Mouse (Mus musculus) left cerebral cortex, adult 8-10 months (tissue): ENCODE measurements at regions not wholly inside any gene's neighbourhood (a gene's known extent, or its start where the extent isn't known, plus 50 kb on each side); places are given as distances from the start of the nearest gene placed in this dataset.

ENCODE experiments used
- DNase-seq, 2 experiments: peaks; one replicate each; pipeline ENCODE4 v3.0.0; 2022; ENCODE audit warnings: low spot score in 2 of 2

GRCm38 (mm10) chr1:61316736-61317135 is 321.9 kb upstream of the Pard3b start:
- DNase-seq = no peak

GRCm38 (mm10) chr1:61318042-61318441 is 320.6 kb upstream of the Pard3b start:
- no peak for DNase-seq

GRCm38 (mm10) chr1:61321513-61322145 is 317.0 kb upstream of the Pard3b start:
- no peak for DNase-seq

- DNase-seq = no peak
Observed at GRCm38 (mm10) chr1:61331456-61331855, 307.2 kb upstream of the Pard3b start.

DNA sequence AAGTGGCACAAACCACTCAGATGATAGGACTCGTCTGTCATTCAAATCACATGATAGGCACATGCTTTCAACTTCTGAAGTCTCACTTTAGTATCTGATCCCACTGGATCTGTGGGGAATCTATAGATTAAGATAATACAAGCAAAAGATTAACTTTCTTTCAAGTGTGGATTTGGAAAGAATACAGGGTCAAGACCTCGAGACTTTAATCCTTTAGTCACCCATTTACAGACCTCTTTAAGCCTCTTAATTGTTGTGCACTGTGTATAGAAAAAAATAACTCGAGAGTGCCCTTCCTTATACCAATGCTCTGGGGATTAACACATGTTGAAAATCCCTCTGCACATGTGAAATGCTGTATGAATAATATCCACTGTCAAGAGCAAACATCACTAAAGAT is 306.7 kb upstream of the Pard3b start:
- DNase-seq = no peak

DNA sequence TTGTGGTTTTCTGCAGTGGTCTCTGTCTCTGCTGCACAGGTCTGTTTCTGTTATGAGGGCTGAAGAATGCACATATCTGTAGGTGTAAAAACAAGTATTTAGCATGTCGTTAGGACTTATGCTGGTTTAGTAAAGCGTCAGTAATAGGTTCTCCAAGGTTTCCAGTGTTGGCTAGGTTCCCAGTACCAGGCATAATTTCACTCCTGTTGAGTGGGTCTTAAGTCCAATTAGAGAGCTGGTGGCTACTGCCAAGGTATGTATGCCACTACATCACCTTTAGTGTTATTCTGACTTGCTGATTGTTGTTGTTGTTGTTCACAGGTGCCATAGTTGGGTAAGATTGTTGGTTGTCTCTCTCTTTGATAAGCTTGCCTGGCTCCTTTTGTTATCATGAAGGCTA is 302.3 kb upstream of the Pard3b start:
- DNase-seq = no peak

- no peak for DNase-seq
Observed at GRCm38 (mm10) chr1:61352921-61353320, 285.7 kb upstream of the Pard3b start.

GRCm38 (mm10) chr1:61353481-61353880 is 285.1 kb upstream of the Pard3b start:
- no peak for DNase-seq

- no peak for DNase-seq
Observed at GRCm38 (mm10) chr1:61355241-61355640, 283.4 kb upstream of the Pard3b start.

GRCm38 (mm10) chr1:61359011-61359930 is 279.4 kb upstream of the Pard3b start:
- no peak for DNase-seq

DNA sequence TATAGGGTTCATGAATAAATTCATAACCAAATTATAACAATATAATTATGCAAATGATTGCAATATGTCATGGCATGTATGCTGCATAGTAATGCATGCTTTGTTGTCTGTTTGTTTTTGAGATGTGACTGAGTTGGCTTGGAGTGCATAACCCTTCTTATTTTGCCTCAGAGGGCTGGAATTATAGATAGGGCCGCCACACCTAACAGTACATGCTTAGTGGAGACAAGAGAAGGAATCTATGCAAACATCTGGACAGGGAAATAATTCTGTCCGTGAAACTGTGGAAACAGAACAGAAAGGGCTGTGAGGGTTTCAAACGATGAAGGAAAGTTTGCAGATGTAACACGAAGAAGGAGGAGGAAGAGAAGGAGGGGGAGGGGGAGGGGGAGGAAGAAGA is 266.0 kb upstream of the Pard3b start:
- DNase-seq = no peak

DNA sequence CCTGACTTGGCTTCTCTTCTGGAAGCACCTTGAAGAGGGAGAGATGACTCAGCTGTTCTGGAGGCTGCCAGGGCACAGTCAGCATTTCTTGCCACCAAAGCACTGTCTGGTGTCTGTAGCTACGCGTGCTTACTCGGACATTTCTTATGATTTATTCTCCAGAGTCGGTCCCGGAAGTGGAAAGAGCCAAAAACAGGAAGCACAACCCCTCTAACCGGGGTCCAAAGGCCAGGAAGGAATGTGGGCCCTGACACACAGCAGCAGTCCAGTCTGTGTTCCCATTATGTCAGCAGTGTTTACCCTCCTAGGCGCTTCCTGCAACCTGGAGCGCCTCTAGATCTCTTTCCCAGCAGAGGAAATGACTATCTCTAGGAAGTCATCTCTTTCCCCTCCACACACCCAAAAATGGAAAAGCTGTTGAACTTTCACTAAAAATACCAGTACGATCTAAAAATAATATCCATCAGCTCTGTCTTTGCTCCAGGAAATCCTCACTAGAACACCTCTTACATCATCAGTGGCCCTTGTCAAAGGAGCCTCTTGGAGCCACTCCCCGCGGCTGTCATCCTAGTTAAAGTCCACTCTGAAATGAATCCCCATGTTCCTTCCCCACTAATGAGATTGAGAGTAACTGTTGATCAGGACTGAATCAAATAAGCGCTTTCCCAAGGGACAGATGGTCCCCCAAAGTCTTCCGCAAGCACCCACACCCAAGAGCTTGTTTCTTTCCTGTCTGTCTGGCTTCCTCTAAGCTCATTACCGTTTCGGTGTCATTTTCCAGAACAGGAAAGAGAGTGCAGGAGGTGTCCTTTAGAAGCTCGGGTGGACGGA is 264.7 kb upstream of the Pard3b start:
- no peak for DNase-seq

- DNase-seq = no peak
Observed at GRCm38 (mm10) chr1:61376417-61376816, 262.2 kb upstream of the Pard3b start.

- DNase-seq = peak in 1 of 2 experiments; percentile 12
Observed at GRCm38 (mm10) chr1:61377070-61377469, 261.6 kb upstream of the Pard3b start.

DNA sequence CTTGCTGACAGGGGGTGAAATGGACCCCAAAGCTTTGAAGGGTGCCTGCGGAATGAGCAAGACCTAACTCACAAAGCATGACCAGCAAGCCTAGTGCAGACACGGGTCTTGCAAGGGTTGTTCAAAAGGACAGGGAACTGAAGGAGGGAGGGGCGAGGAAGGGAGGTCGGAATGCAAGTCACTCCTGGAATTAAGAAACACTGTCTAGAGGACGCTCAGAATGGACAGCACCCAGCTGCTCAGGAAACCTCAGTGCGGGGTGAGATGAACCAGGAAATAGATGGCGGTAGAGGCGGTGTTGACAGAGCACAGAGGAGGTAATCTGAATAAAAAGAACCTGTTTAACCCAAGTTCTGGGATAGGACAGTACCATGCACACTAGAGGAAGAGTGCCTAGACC is 260.4 kb upstream of the Pard3b start:
- no peak for DNase-seq

- DNase-seq = no peak
Observed at GRCm38 (mm10) chr1:61379771-61380517, 258.7 kb upstream of the Pard3b start.

GRCm38 (mm10) chr1:61387587-61387986 is 251.0 kb upstream of the Pard3b start:
- DNase-seq = no peak

DNA sequence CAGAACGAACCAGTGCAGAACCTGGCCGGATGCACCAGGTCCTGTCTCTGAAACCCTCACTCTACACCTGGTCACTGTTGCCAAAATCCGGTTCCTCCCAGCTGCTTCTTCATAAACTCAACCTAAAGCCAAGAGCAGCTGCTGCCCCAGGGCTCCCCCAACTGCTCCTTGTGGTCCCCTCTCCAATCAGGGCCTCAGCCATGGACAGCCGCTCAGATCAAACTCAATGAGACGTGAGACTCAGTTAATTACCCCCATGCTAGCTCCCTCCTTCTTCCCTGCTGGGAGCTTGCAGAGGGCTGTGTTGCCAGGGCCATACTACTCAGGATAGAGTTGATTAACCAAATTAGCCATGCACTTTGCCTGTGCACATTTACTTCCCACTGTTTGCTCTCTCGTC is 240.8 kb upstream of the Pard3b start:
- no peak for DNase-seq

DNA sequence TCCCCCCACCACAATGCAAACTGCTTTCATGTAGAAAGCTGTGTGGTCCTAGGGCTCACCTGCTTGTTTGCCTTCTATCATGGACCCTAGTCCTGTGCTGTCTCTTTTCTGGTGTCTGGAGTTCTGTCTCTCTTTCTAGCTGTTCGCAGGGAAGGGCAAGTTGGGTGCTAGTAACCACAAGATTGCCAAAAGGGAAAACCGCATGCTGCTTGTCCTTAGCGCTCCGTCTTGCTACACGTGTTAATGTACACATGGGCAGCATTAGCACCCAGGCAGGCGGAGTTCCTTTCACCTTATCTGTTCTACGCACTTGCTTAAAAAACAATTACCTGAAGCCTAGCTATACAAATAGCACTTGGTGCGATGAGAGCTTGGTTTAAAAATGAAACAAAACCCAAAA is 236.3 kb upstream of the Pard3b start:
- no peak for DNase-seq

DNA sequence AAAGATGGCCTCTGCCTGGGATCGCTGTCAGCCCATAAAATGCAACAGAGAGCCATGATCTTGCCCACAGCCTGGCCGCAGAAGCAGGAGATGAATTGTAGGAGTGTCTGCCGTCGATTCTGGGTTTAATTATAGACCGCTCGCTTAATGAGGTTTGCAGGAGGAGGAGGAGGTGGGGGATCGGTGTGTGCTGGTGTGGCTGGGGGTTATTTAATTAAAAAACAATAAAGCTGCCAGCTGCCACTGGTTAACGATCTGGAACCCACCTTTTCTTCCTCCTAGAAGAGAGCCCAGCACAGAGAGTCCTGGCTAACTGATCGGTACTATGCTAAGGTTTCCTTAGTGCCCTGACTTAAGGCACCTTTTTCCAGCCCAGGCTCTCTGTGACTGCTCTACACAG is 231.4 kb upstream of the Pard3b start:
- no peak for DNase-seq

DNA sequence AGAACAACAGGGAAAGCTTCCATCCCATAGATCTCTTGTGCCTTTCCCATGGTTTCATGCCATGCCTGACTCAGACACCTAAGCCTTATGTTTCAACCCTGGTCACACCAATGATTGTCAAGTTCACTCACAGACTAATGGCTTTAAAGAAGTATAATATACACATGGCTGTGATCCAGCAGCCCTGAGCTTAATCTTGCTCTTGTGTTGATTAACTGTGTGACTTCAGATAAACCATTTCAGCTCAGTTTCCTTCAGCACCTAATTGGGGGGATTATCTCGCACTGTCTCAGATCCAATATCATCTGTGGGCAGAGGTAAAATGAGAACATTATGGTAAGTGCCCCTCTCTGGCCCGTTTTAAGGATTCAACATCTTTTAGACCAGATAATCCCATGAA is 223.9 kb upstream of the Pard3b start:
- no peak for DNase-seq
